Mouse (Mus musculus) heart, adult 10 weeks (tissue): ENCODE data around the gene Btbd1. TPM values are rescaled to one million over a fixed set of nuclear protein-coding genes. Genes with fewer than 3 reads are reported as not detected.

Experiments
- polyA plus RNA-seq: library from polyadenylated mRNA; stranded (reverse); fragments of 350-450 nt; fragmentation: Illumina TruSeq; extraction: RNeasy Lipid Tissue Mini Kit (QIAGEN cat#74804); gene quantifications from one replicate; pipeline ENCODE4 v1.2.3, GENCODE M21; 2014; ENCODE audit warnings: low read depth, low replicate concordance

Gene Btbd1
- 136 TPM for polyA plus RNA-seq

DNA sequence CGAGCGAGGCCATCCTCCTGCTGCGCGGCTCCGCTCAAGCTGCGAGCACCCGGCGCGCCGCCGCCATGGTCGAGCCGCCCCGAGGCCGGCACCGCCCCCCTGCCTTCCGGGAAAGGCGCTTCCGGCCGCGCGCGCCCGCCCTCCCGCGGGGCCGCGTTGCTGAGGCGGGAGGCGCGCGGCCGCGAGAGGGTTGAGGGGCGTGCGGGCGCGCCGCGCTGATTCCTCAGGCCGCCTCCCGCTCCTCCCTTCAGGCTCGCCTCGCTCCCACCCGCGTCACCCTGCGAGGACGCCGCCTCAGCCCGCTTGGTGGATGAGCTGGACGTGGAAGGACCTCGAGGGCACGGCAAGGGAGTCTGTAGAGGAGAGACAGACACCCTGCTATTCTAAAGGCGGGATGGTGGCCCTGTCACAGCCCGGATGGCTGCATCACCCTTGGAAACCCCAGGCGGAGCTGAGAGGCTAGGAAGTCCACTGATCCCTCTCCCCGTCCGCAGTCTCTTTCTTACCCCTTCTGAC, at the start of gene Btbd1:
Gene Btbd1, minus strand, starts transcription at position 53 of the 516 bp plus-strand sequence.

DNA sequence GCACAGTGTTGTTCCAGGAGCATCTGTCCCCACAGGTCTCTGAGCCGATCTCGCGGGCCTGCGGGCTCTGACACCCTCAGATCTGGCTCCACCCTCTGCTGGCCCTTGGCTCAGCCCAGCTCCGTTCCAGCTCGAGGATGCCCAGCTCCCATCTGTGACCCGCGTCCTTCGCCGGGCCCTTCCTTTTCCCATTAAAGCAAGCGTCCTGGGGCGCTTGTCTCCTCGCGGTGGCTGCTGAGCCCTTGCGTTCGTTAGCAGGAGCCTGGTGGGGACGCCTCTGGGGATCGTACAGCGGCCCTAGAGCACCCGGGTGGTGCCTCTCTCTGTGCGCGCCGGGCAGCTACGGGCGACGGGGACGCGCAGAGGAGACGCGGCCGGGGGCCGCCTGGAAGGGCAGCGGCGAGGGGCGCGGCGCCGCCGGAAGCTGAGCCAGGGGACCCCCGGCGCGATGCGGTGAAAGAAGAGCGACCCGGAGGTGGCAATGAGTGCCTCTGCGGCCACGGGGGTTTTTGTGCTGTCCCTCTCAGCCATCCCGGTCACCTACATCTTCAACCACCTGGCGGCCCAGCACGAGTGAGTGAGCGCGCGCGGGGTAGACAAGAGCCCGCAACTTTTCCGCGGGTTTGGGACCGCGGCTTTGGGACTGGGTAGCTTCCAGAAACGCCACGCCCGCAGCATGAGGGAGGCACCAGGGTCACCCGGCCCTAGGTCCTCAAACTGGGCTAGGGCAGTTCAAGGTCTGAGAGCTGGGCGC, 29.9 kb upstream of the Btbd1 start, which contains the start of gene Tm6sf1:
Gene Tm6sf1, plus strand, starts transcription at position 34 of the 754 bp plus-strand sequence.

DNA sequence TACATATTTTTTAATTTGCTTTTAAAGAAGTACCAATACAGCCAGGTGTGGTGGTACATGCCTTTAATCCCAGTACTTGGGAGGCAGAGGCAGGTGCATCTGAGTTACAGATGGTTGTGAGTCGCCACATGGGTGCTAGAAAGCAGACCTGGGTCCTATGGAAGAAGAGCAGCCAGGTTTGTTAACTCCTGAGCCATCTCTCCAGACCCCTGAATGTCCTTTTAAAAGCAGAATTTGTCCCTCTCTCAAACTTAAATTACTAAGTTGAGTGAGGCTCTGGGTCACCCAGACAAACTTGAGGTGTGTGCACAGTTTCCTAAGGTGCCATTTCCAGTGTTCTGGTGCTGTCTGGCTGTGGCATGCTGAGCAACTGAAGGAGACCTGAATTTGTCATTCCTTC, 26.5 kb upstream of the Btbd1 start, which contains the start of gene Gm10160:
Gene Gm10160, minus strand, starts transcription at position 101 of the 400 bp plus-strand sequence.

DNA sequence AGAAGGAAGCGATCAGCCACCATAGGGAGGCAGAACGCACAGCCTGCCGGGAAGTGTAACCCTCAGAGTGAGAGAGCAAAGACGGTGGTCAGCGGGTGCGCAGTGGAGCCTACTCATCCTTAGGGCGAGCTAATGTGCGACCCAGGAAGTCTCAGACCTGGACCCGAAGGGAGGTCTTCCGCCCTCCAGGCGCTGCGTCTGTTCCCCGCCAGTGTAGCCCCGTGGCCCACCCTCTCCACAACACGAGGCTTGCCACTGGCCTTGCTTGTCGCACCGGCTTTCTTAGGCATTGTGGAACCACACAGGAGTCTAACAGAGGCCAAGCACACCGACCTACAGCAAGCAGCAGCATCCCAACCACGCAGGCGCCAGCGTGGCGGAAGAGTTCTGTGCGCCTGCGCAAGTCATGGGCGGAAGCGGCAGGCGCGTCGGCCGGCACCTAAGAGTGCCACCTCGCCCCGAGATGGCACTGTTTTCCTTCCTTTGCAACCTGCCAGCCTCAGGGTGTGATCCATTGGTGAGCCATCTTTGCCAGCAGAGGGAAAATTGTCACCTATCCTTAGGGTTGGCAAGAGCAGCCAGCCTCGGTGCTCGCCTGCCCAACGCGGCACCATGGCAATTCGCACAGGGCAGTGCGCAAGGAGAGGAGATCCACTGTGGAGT, 40.0 kb downstream of the Btbd1 start, which contains the start of gene 3110040N11Rik:
Gene 3110040N11Rik, minus strand, starts transcription at position 384 of the 663 bp plus-strand sequence.

DNA sequence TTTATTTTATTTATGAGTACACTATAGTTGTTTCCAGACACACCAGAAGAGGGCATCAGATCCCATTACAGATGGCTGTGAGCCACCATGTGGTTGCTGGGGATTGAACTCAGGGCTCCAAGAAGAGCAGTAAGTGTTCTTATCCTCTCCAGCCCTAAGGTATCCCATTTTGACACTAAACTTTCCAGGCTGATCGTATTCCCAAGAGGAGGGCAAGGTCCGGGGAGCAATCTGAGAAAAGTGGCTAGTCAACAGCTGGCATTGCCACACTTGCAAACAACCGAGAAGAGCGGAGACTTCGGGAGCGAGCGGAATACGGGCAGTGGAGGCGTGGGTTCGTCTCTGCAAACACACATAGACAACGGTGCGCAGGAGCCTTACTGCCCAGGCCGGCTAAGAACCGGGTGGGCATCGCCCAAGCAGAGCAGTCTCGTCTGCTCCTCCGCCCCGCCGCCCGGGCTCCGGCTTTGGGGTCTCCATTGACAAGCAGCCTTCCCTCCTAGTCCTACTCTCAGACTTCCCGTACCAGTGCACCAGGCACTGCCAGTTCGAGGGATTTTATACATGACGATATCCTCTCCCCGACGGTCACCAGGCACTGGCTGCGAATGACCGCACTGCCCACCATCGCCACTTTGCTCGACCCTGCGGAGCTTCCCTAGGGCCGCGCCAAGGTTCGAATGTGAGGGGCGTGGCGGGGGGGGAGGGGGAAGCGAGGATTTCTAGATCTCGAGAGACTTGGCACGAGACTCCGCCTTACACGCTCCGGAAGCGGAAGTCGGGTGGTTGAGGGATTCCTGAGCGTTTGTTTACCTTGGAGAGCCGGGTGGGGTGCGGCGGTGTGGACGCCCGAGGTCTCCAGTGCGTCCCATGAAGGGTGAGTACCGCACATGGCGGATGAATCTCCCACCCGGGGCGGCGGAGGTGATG, 66.8 kb downstream of the Btbd1 start, which contains the start of gene Ramac:
Gene Ramac, plus strand, starts transcription at position 746 of the 930 bp plus-strand sequence.

Other genes with a start within 250 kb of the Btbd1 start
- 54.0 TPM for gene Homer2, start 121.9 kb downstream of the Btbd1 start, polyA plus RNA-seq
- 47.9 TPM for gene Ramac, start 66.5 kb downstream of the Btbd1 start, polyA plus RNA-seq
- 34.3 TPM for gene 3110040N11Rik, start 40.0 kb downstream of the Btbd1 start, polyA plus RNA-seq
- not detected for gene Gm10160, start 26.4 kb upstream of the Btbd1 start, polyA plus RNA-seq
- gene Tm6sf1, start 29.6 kb upstream of the Btbd1 start, polyA plus RNA-seq: 12.3 TPM
- gene Hdgfl3, start 105.0 kb upstream of the Btbd1 start, polyA plus RNA-seq: 7.1 TPM
- gene Bnc1, start 162.9 kb upstream of the Btbd1 start, polyA plus RNA-seq: 1.4 TPM